Mouse (Mus musculus) WW6 (cell line): ENCODE results near the gene Crtam.

Experiments
- DNase-seq: peaks from one replicate; pipeline ENCODE4 v3.0.0-alpha.2; 2013; ENCODE audit warnings: low read depth, low spot score

Gene Crtam

GRCm38 (mm10) chr9:41004415-41004814 lies at the start of gene Crtam:
Gene Crtam, minus strand, starts transcription at chr9:41004628.
- DNase-seq, result no peak

GRCm38 (mm10) chr9:41054166-41054565 lies 49.7 kb upstream of the Crtam start:
- DNase-seq, result no peak

DNA sequence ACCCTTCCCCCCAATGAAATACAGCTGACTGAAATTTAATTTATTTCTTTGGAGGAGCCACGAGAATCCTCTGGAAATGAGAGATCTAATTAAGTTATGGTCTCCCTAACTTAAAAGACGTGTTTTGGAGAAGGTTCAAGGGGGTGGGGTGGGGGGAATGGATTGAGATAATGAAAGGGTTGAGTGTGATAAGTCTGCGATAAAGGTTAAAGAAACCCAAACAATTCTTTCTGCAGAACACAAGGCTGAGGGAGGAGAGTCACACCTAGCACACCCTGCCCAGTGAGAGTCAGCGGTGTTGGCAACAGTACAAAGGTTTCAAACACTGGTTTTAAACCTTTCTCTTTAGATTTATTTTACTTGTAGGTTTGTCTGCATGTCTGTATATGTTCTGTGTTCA lies 49.0 kb upstream of the Crtam start:
- DNase-seq, result no peak

GRCm38 (mm10) chr9:41051080-41051932 lies 46.9 kb upstream of the Crtam start:
- no peak for DNase-seq

DNA sequence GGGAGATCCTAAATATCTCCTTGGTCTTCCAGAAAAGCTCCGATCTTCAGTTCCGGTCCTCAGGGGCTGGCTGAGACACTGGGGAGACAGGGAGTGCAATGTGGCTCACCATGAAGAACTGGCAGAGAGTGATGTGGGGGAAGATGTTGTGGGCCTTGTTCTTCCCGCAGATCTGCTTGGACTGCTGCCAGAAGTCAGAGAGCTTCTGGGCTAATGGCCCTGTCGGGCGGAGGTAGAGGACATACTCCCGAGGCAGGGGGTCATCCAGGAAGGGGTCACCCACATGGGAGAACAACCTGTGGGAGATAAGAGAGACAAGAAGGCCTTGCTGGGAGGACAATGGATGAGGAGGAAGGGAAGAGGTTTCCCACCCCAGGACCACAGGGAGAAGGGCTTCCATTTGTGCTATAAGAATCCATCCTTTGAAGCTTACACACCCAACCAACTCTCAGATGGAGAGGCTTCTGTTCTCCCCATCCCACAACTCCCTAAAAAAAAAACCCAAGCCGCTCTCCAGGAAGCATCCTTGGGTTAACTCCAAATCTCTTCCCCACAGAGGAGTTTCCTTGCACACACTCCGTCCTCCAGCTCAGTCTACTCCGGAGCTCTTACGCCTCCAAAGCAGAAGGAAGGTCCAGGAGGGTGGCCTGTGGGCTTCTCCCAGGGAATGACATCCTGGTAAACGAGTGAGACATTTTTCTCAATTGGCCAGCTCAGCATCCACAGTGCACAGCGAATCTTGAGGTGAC lies 46.1 kb upstream of the Crtam start:
- no peak for DNase-seq

- DNase-seq, result no peak
Measured at GRCm38 (mm10) chr9:41049282-41049681, 44.9 kb upstream of the Crtam start.

DNA sequence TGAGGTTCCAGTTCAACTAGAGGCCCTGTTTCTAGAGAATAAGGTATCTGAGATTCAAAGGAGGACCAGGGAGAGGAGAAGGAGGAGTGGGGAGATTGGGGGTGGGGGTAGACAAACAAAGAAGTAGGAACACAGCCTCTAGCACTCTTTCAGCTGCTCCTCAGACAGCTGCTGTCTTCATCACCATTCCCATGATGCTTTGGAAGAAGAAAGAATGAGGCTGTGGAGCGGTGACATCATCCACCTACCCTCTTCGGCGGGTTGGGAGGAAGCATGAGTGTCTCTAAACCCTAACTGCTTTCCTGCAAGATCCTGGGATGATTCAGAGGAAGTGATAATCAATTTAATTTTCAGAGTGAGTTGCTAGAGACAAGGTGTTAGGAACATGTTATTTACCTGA lies 44.4 kb upstream of the Crtam start:
- no peak for DNase-seq

DNA sequence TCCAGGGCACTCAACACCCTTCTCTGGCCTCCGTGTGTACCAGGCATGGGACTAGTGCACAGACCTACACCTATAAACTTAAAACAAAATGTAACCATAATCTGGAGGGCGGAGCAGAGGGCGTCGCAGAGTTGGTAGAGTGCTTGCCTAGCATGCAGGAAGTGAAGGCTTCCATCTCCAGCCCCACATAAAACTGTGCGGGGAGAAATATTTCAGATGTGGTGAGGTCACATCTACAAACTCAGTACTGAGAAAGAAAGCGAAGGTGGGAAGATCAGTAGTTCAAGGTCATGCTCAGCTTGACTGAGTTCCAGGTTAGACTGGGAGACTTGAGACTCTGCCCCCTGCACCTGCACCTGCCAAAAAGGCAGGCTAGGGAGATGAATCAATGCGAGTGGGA lies 43.8 kb upstream of the Crtam start:
- DNase-seq, result no peak

- DNase-seq, result no peak
Measured at GRCm38 (mm10) chr9:41047654-41048053, 43.2 kb upstream of the Crtam start.

- no peak for DNase-seq
Measured at GRCm38 (mm10) chr9:41044626-41045025, 40.2 kb upstream of the Crtam start.

DNA sequence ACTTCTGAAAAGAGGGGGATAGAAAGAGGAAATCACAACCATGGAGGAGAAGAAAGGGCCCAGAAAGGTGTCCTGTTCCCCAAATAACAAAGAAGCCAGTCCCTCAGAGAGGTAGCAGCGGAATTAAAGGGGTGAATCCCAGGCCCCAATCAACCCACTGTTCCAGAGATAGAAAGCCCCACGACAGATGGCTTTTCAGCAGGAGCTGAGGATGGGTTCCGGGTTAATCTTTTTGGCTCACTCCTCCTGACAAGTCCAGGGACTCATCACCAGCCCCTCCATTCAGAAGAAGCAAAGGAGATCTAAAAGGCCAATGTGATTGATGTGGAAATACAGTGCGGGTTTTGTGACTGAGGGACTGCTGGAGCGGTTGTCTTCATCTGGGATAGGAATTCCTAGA lies 39.2 kb upstream of the Crtam start:
- DNase-seq, result no peak

- DNase-seq, result no peak
Measured at GRCm38 (mm10) chr9:41041404-41041803, 37.0 kb upstream of the Crtam start.

DNA sequence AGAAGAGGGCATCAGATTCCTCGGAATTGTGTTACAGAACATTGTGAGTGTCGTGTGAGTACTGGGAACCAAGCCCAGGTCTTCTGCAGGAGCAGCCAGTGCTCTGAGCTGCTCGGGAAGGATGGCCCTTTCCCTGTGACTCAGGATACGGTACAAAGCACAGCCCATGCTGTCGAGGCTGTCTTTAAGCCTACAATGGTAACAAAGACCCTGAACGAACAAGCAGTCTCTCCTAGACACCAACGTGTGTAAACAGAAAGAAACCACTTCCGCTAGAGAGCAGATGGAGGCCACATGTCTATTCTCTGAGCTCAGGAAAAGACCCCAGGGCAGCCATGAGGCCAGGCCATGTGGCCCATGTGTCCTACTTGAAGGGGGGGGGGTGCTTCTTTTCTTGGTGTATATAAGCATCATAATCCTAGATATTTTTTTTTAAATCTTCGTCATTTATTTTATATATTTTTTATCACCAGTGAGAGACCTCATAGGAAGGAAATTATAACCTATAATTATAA lies 33.8 kb upstream of the Crtam start:
- DNase-seq, result no peak

DNA sequence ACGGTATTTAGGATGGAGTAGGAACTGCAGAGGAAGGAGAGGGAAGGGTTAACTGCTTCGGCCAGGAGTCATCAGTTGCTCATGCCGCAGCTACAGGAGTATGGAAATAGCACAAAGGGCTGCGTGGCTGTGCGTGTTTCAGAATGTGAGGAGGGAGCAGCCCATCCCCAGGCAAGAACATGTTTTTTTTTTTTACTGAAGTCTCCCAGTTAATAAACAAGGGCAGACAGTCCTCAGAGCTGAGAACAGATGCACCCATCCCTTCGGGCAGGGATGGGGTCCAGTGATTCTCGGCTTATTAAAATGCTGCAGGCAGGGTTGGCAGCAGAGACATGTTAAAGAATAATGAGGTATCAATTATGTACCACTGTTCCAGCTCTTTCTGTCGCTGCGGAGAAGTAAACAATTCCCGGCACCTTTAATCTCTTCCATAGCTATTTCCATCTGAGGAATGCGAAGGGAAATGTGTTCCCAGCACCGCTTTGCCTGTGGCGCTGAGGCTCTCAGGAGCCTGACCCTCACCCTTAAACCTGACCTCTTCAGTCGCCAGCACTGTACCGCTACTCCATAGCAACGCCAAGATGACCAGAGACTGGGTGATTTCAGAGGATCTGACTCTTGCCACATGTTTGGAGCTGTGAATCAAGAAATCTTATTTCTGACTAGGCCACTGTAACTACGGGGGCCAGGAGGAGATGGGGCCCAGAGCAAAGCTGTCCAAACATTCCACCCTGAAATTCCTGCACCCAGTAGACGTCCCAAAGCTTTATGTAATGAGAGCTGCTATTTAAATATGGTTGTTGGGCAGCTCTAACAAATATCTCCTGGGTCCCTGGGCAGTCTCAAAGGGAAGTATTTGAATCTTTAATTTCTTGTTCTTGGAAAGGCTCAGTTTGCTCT lies 27.4 kb upstream of the Crtam start:
- DNase-seq, result no peak

DNA sequence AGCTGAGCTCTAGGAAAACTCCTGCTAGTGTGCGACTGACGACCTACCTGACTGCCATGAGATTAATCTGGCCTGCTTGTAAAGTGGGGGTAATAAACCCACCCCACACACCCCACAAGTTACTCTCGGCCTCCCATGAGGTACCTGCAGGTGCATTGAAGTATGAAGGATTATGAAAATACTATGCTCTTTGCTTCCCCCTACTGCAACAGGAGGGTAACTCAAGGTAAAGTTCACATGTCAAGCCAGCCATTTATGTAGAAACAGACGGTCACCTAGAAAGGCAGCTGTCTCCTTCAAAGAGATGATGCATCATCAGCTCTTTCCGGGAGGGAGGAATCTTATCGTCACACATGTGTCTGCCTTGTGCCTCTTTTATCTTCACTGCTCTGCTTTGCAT lies 25.4 kb upstream of the Crtam start:
- no peak for DNase-seq

DNA sequence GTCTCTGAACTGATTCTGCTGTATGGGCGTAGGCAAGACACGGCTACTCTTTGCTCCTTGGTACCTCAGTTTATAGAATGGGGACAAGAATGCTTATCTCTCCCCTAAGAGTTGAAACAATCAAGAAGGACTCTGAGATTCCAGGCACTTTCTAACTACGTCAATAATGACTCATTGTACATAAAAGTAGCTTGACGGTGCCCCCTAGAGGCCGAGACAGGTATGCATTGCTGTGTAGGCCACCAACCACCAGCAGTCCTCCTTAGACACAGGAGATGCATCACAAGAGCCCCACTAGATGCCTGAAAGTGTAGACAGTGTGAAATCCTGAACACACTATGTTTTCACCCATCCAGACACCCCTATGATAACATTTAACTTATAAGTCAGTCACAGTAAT lies 24.0 kb upstream of the Crtam start:
- DNase-seq, result no peak

DNA sequence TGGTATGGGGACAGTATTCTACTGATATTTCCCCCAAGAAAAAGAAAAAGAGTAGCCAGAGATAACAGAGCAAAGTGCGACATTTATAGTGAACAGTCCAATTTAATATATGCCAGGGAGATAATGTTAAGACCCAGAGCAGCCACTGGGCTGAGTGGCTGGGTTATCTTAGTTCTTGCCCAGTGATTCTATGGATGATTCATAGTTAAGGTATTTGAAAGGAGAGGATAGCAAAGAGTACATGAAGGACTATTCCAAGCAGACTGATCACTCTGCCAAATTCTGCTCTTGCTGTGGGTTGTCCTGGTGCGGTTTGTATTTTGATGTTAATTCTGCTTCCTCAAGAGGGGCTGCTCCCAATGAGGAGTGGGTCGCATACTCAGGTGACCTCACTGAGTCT lies 17.3 kb upstream of the Crtam start:
- DNase-seq, result no peak

- no peak for DNase-seq
Measured at GRCm38 (mm10) chr9:41020486-41020885, 16.1 kb upstream of the Crtam start.

DNA sequence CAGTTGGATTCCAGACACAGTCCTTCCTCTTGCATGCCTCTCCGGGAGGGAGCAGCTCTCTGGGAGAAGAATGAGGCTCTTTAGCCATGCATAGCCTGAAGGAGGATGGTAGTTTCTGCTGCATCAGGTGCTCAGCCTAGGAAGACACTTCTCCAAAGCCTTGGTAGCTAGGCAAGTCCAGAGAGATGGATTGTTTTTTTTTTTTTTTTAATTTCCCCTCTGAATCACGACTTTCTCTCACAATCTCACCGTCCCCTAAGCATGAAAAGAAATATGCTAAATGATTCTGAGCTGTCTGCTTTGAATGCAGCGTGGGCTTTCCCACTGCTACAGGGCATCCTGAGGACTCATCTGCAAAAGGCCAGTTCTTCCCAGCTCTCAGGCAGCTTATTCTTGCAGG lies 10.1 kb upstream of the Crtam start:
- DNase-seq, result no peak

DNA sequence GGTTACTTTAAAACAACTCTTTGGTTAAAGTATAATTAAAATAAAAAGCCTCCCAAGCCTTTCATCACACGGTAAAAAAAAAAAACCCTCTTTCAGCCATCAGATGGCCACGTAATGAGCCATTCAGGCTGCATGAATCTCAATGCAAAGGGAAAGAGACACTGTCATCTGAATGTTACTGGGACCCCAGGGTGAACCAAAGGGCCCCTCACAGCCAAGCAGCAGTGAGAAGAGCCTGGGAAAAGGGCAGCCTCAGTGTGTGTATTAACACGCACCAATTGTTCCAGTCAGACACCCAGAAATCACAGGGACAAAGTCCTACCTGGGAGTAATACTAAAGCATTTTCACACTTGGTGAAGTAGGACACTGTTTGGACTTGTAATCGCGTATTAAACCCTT lies 8.0 kb upstream of the Crtam start:
- DNase-seq, result no peak

GRCm38 (mm10) chr9:41011512-41012436 lies 7.3 kb upstream of the Crtam start:
- DNase-seq, result no peak
